Mouse (Mus musculus): ENCODE measurements around the gene Ssh2. TPM values are rescaled to one million over a fixed set of nuclear protein-coding genes. Genes with fewer than 3 reads are reported as not detected.

Ssh2 gene
- total RNA-seq, 1 experiment, result 7.7 TPM

GRCm38 (mm10) chr11:77214142-77214692 lies 1.9 kb upstream of the Ssh2 start:
- no peak for TF ChIP-seq HCFC1 (IDR thresholded peaks at IDR 0.05; ENCODE audit: borderline replicate concordance, insufficient read depth, low read length)
- no peak for TF ChIP-seq MAFK (IDR thresholded peaks at IDR 0.05; ENCODE audit: insufficient read depth, low read depth, low read length)
- no peak for TF ChIP-seq ZNF384 (IDR thresholded peaks at IDR 0.05; ENCODE audit: low read depth, low read length)
- no peak for TF ChIP-seq CHD2 (IDR thresholded peaks at IDR 0.05; ENCODE audit: low read depth, low read length)
- TF ChIP-seq ZC3H11A (IDR thresholded peaks at IDR 0.05; ENCODE audit: borderline replicate concordance, low read depth, low read length), result no peak
- H3K9me3 ChIP-seq (ENCODE audit: control insufficient read depth, insufficient read depth, low read depth, low read length), result no peaks in the 10 kb centered on the region
- H3K4me3 ChIP-seq (ENCODE audit: insufficient read depth in 1 of 2, low read depth in 1 of 2, low read length in 2 of 2, poor library complexity in 1 of 2, severe bottlenecking in 1 of 2), result no peak overlapping the region
- in situ Hi-C loops (cut with MboI; ENCODE audit: low sequenced_read_pairs in 2 of 2, unreplicated experiment in 2 of 2), result no loop called here
- no peak overlapping the region for H3K27ac ChIP-seq (ENCODE audit: insufficient read depth, low read depth, low read length, poor library complexity, severe bottlenecking)
- H3K4me1 ChIP-seq (ENCODE audit: control insufficient read depth in 2 of 2, insufficient read depth in 2 of 2, low read length in 2 of 2, poor library complexity in 1 of 2), result peaks cover 0 to 3% of the 10 kb centered on the region in 2 experiments; a peak in 2 of 4 replicates
- H3K9ac ChIP-seq (ENCODE audit: insufficient read depth, low read depth, low read length, poor library complexity, severe bottlenecking), result no peak overlapping the region
- H3K36me3 ChIP-seq (ENCODE audit: control insufficient read depth, insufficient read depth, low read length, poor library complexity, severe bottlenecking), result no peaks in the 10 kb centered on the region
- no peak for DNase-seq (ENCODE audit: low read depth, low spot score)

- TF ChIP-seq ZC3H11A (IDR thresholded peaks at IDR 0.05; ENCODE audit: borderline replicate concordance, low read depth, low read length), result 0 out of 2 replicates have a peak, but pooled peaks have one; percentile 41
- no peak for TF ChIP-seq HCFC1 (IDR thresholded peaks at IDR 0.05; ENCODE audit: borderline replicate concordance, insufficient read depth, low read length)
- no peak for TF ChIP-seq MAFK (IDR thresholded peaks at IDR 0.05; ENCODE audit: insufficient read depth, low read depth, low read length)
- TF ChIP-seq CHD2 (IDR thresholded peaks at IDR 0.05; ENCODE audit: low read depth, low read length), result no peak; the same call in 1 of the 2 replicates
- no peak for TF ChIP-seq ZNF384 (IDR thresholded peaks at IDR 0.05; ENCODE audit: low read depth, low read length)
- H3K4me1 ChIP-seq (ENCODE audit: control insufficient read depth in 2 of 2, insufficient read depth in 2 of 2, low read length in 2 of 2, poor library complexity in 1 of 2), result peaks cover 0 to 3% of the 10 kb centered on the region in 2 experiments; a peak in 2 of 4 replicates
- H3K9ac ChIP-seq (ENCODE audit: insufficient read depth, low read depth, low read length, poor library complexity, severe bottlenecking), result no peak overlapping the region
- in situ Hi-C loops (cut with MboI; ENCODE audit: low sequenced_read_pairs in 2 of 2, unreplicated experiment in 2 of 2), result no loop called here
- no peaks in the 10 kb centered on the region for H3K36me3 ChIP-seq (ENCODE audit: control insufficient read depth, insufficient read depth, low read length, poor library complexity, severe bottlenecking)
- peak; percentile 26 for DNase-seq (ENCODE audit: low read depth, low spot score)
- no peaks in the 10 kb centered on the region for H3K9me3 ChIP-seq (ENCODE audit: control insufficient read depth, insufficient read depth, low read depth, low read length)
- H3K4me3 ChIP-seq (ENCODE audit: insufficient read depth in 1 of 2, low read depth in 1 of 2, low read length in 2 of 2, poor library complexity in 1 of 2, severe bottlenecking in 1 of 2), result no peak overlapping the region
- H3K27ac ChIP-seq (ENCODE audit: insufficient read depth, low read depth, low read length, poor library complexity, severe bottlenecking), result no peak overlapping the region
Measured at GRCm38 (mm10) chr11:77214755-77215154, 1.3 kb upstream of the Ssh2 start.

GRCm38 (mm10) chr11:77215483-77215882 lies 604 bp upstream of the Ssh2 start:
- in situ Hi-C loops (cut with MboI; ENCODE audit: low sequenced_read_pairs in 2 of 2, unreplicated experiment in 2 of 2), result no loop called here
- Histone ChIP-seq H3K9me3 (ENCODE audit: control insufficient read depth, insufficient read depth, low read depth, low read length) (no peaks in the 10 kb centered on the region), H3K27ac (ENCODE audit: insufficient read depth, low read depth, low read length, poor library complexity, severe bottlenecking) (no peak overlapping the region), H3K9ac (ENCODE audit: insufficient read depth, low read depth, low read length, poor library complexity, severe bottlenecking) (peak overlapping the region; percentile 84), H3K4me1 (ENCODE audit: control insufficient read depth in 2 of 2, insufficient read depth in 2 of 2, low read length in 2 of 2, poor library complexity in 1 of 2) (peaks cover 0 to 3% of the 10 kb centered on the region in 2 experiments; a peak in 2 of 4 replicates), H3K36me3 (ENCODE audit: control insufficient read depth, insufficient read depth, low read length, poor library complexity, severe bottlenecking) (no peaks in the 10 kb centered on the region), H3K4me3 (ENCODE audit: insufficient read depth in 1 of 2, low read depth in 1 of 2, low read length in 2 of 2, poor library complexity in 1 of 2, severe bottlenecking in 1 of 2) (peak overlapping the region; percentile 90 to 99)
- TF ChIP-seq ZC3H11A (IDR thresholded peaks at IDR 0.05; ENCODE audit: borderline replicate concordance, low read depth, low read length) (no peak), CHD2 (IDR thresholded peaks at IDR 0.05; ENCODE audit: low read depth, low read length) (no peak), MAFK (IDR thresholded peaks at IDR 0.05; ENCODE audit: insufficient read depth, low read depth, low read length) (no peak), HCFC1 (IDR thresholded peaks at IDR 0.05; ENCODE audit: borderline replicate concordance, insufficient read depth, low read length) (no peak), ZNF384 (IDR thresholded peaks at IDR 0.05; ENCODE audit: low read depth, low read length) (no peak)
- DNase-seq (ENCODE audit: low read depth, low spot score), result peak; percentile 17

GRCm38 (mm10) chr11:77216761-77217130 lies 659 bp downstream of the Ssh2 start:
- DNase-seq (ENCODE audit: low read depth, low spot score), result no peak
- TF ChIP-seq HCFC1 (IDR thresholded peaks at IDR 0.05; ENCODE audit: borderline replicate concordance, insufficient read depth, low read length), result no peak
- TF ChIP-seq ZNF384 (IDR thresholded peaks at IDR 0.05; ENCODE audit: low read depth, low read length), result no peak
- TF ChIP-seq CHD2 (IDR thresholded peaks at IDR 0.05; ENCODE audit: low read depth, low read length), result no peak
- TF ChIP-seq MAFK (IDR thresholded peaks at IDR 0.05; ENCODE audit: insufficient read depth, low read depth, low read length), result no peak
- TF ChIP-seq ZC3H11A (IDR thresholded peaks at IDR 0.05; ENCODE audit: borderline replicate concordance, low read depth, low read length), result no peak
- Histone ChIP-seq H3K4me1 (ENCODE audit: control insufficient read depth in 2 of 2, insufficient read depth in 2 of 2, low read length in 2 of 2, poor library complexity in 1 of 2) (peaks cover 0 to 3% of the 10 kb centered on the region in 2 experiments; a peak in 2 of 4 replicates), H3K4me3 (ENCODE audit: insufficient read depth in 1 of 2, low read depth in 1 of 2, low read length in 2 of 2, poor library complexity in 1 of 2, severe bottlenecking in 1 of 2) (peak overlapping the region; percentile 90 to 99), H3K9me3 (ENCODE audit: control insufficient read depth, insufficient read depth, low read depth, low read length) (no peaks in the 10 kb centered on the region), H3K9ac (ENCODE audit: insufficient read depth, low read depth, low read length, poor library complexity, severe bottlenecking) (peak overlapping the region; percentile 84; the same call in 1 of the 2 replicates), H3K27ac (ENCODE audit: insufficient read depth, low read depth, low read length, poor library complexity, severe bottlenecking) (no peak overlapping the region), H3K36me3 (ENCODE audit: control insufficient read depth, insufficient read depth, low read length, poor library complexity, severe bottlenecking) (no peaks in the 10 kb centered on the region)
- in situ Hi-C loops (cut with MboI; ENCODE audit: low sequenced_read_pairs in 2 of 2, unreplicated experiment in 2 of 2), result no loop called here

Measured in ES-E14 (cell line).